Mouse (Mus musculus): ENCODE measurements around the gene Jade2. TPM values are rescaled to one million over a fixed set of nuclear protein-coding genes. Genes with fewer than 3 reads are reported as not detected.
A peak's percentile ranks its signal among the peaks of the same experiment; 100 is the strongest.

Gene Jade2
- polyA plus RNA-seq, 1 experiment = 10.1 TPM

- H3K27ac ChIP-seq (ENCODE audit: insufficient read depth, low read length) = no peak overlapping the region
- no peaks in the 10 kb centered on the region for H3K9me3 ChIP-seq (replicated peaks; ENCODE audit: control insufficient read depth, insufficient read depth, low read length, poor library complexity, severe bottlenecking)
- H3K4me3 ChIP-seq (ENCODE audit: low read depth, low read length) = no peak overlapping the region
- H3K9ac ChIP-seq (ENCODE audit: low read depth, poor library complexity, severe bottlenecking) = peak overlapping the region; percentile 14; the same call in 1 of the 2 replicates
- TF ChIP-seq EP300 (IDR thresholded peaks at IDR 0.05; ENCODE audit: insufficient read depth, low read depth, low read length) (no peak), POLR2A (IDR thresholded peaks at IDR 0.05; ENCODE audit: insufficient read depth, low read length) (no peak), CTCF (IDR thresholded peaks at IDR 0.05; ENCODE audit: low read depth, low read length) (peak; percentile 88)
- H3K27me3 ChIP-seq (ENCODE audit: control insufficient read depth, insufficient read depth, low read length, poor library complexity, severe bottlenecking) = no peaks in the 10 kb centered on the region
- no peaks in the 10 kb centered on the region for H3K36me3 ChIP-seq (ENCODE audit: control insufficient read depth, insufficient read depth, low read length, poor library complexity, severe bottlenecking)
- H3K4me1 ChIP-seq (ENCODE audit: control insufficient read depth, insufficient read depth, low read length) = peaks cover 7% of the 10 kb centered on the region
Measured at GRCm38 (mm10) chr11:51817756-51818155, 39.7 kb downstream of the Jade2 start.

GRCm38 (mm10) chr11:51812022-51812546, 45.4 kb downstream of the Jade2 start:
- H3K36me3 ChIP-seq (ENCODE audit: control insufficient read depth, insufficient read depth, low read length, poor library complexity, severe bottlenecking) = no peaks in the 10 kb centered on the region
- no peak overlapping the region for H3K9ac ChIP-seq (ENCODE audit: low read depth, poor library complexity, severe bottlenecking)
- no peak for TF ChIP-seq POLR2A (IDR thresholded peaks at IDR 0.05; ENCODE audit: insufficient read depth, low read length)
- TF ChIP-seq CTCF (IDR thresholded peaks at IDR 0.05; ENCODE audit: low read depth, low read length) = no peak
- no peak overlapping the region for H3K27ac ChIP-seq (ENCODE audit: insufficient read depth, low read length)
- H3K9me3 ChIP-seq (replicated peaks; ENCODE audit: control insufficient read depth, insufficient read depth, low read length, poor library complexity, severe bottlenecking) = no peaks in the 10 kb centered on the region
- no peaks in the 10 kb centered on the region for H3K4me1 ChIP-seq (ENCODE audit: control insufficient read depth, insufficient read depth, low read length)
- H3K27me3 ChIP-seq (ENCODE audit: control insufficient read depth, insufficient read depth, low read length, poor library complexity, severe bottlenecking) = no peaks in the 10 kb centered on the region
- no peak overlapping the region for H3K4me3 ChIP-seq (ENCODE audit: low read depth, low read length)

- Histone ChIP-seq H3K9ac (ENCODE audit: low read depth, poor library complexity, severe bottlenecking) (no peak overlapping the region), H3K4me3 (ENCODE audit: low read depth, low read length) (no peak overlapping the region), H3K9me3 (replicated peaks; ENCODE audit: control insufficient read depth, insufficient read depth, low read length, poor library complexity, severe bottlenecking) (no peaks in the 10 kb centered on the region), H3K27ac (ENCODE audit: insufficient read depth, low read length) (no peak overlapping the region), H3K4me1 (ENCODE audit: control insufficient read depth, insufficient read depth, low read length) (no peaks in the 10 kb centered on the region), H3K27me3 (ENCODE audit: control insufficient read depth, insufficient read depth, low read length, poor library complexity, severe bottlenecking) (no peaks in the 10 kb centered on the region), H3K36me3 (ENCODE audit: control insufficient read depth, insufficient read depth, low read length, poor library complexity, severe bottlenecking) (no peaks in the 10 kb centered on the region)
- TF ChIP-seq POLR2A (IDR thresholded peaks at IDR 0.05; ENCODE audit: insufficient read depth, low read length) = no peak
- TF ChIP-seq CTCF (IDR thresholded peaks at IDR 0.05; ENCODE audit: low read depth, low read length) = peak; percentile 69
- TF ChIP-seq EP300 (IDR thresholded peaks at IDR 0.05; ENCODE audit: insufficient read depth, low read depth, low read length) = no peak
Measured at GRCm38 (mm10) chr11:51811230-51811629, 46.2 kb downstream of the Jade2 start.

- Histone ChIP-seq H3K27me3 (ENCODE audit: control insufficient read depth, insufficient read depth, low read length, poor library complexity, severe bottlenecking) (no peaks in the 10 kb centered on the region), H3K9me3 (replicated peaks; ENCODE audit: control insufficient read depth, insufficient read depth, low read length, poor library complexity, severe bottlenecking) (no peaks in the 10 kb centered on the region), H3K4me1 (ENCODE audit: control insufficient read depth, insufficient read depth, low read length) (no peaks in the 10 kb centered on the region), H3K4me3 (ENCODE audit: low read depth, low read length) (no peak overlapping the region), H3K27ac (ENCODE audit: insufficient read depth, low read length) (no peak overlapping the region), H3K36me3 (ENCODE audit: control insufficient read depth, insufficient read depth, low read length, poor library complexity, severe bottlenecking) (no peaks in the 10 kb centered on the region), H3K9ac (ENCODE audit: low read depth, poor library complexity, severe bottlenecking) (no peak overlapping the region)
- TF ChIP-seq EP300 (IDR thresholded peaks at IDR 0.05; ENCODE audit: insufficient read depth, low read depth, low read length) (no peak), POLR2A (IDR thresholded peaks at IDR 0.05; ENCODE audit: insufficient read depth, low read length) (no peak), CTCF (IDR thresholded peaks at IDR 0.05; ENCODE audit: low read depth, low read length) (peak; percentile 8)
Measured at GRCm38 (mm10) chr11:51809632-51810224, 47.7 kb downstream of the Jade2 start.

- Histone ChIP-seq H3K27ac (ENCODE audit: insufficient read depth, low read length) (no peak overlapping the region), H3K36me3 (ENCODE audit: control insufficient read depth, insufficient read depth, low read length, poor library complexity, severe bottlenecking) (no peaks in the 10 kb centered on the region), H3K4me1 (ENCODE audit: control insufficient read depth, insufficient read depth, low read length) (no peaks in the 10 kb centered on the region), H3K9me3 (replicated peaks; ENCODE audit: control insufficient read depth, insufficient read depth, low read length, poor library complexity, severe bottlenecking) (no peaks in the 10 kb centered on the region), H3K4me3 (ENCODE audit: low read depth, low read length) (peak overlapping the region; percentile 47), H3K9ac (ENCODE audit: low read depth, poor library complexity, severe bottlenecking) (peak overlapping the region; percentile 49), H3K27me3 (ENCODE audit: control insufficient read depth, insufficient read depth, low read length, poor library complexity, severe bottlenecking) (no peaks in the 10 kb centered on the region)
- no peak for TF ChIP-seq CTCF (IDR thresholded peaks at IDR 0.05; ENCODE audit: low read depth, low read length)
- no peak for TF ChIP-seq POLR2A (IDR thresholded peaks at IDR 0.05; ENCODE audit: insufficient read depth, low read length)
Measured at GRCm38 (mm10) chr11:51807108-51807879, 50.2 kb downstream of the Jade2 start.
